Mouse (Mus musculus): ENCODE results near the gene Zfp672. TPM values are rescaled to one million over a fixed set of nuclear protein-coding genes. Genes with fewer than 3 reads are reported as not detected.

Zfp672 gene
- polyA plus RNA-seq, 1 experiment, result 43.7 TPM

DNA sequence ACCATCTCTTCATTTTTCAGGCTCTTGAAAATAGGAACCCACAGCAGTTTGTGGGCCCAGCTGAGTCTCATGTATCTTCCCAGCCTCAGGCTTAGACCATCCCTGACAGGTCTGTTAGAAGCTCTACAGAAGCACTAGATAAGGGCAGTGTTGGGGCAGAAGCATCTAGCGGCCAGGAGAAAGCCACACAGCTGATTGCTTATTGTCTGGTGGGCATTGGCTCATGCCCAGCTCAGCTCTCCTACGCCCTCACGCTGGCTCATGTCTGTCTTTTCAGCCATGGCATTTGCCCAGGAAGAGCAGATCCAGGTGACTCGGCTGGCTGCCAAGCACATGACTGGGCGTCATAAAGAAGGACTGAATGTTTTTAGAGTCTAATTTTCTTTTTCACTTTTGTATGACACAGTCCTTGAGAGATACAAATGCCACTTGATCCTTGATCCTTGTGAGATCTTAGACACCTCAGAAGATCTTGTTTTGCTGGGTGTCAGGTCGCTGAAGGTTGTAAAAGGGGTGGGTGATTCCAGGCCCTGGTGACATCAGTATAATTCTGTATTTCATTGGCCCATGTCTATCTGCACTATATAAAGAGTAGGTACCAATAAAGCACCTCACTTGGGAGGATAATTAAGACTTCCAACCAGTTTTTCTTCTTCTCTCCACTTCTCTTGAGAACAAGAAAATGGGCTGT is 27.9 kb upstream of the Zfp672 start:
- H3K36me3 ChIP-seq (ENCODE audit: control insufficient read depth, insufficient read depth, low read length), result no peaks in the 10 kb centered on the region
- no peak overlapping the region for H3K4me3 ChIP-seq (ENCODE audit: control insufficient read depth, low read depth, low read length)
- H3K4me1 ChIP-seq (ENCODE audit: control insufficient read depth, insufficient read depth, low read length), result no peaks in the 10 kb centered on the region
- no peak overlapping the region for H3K27ac ChIP-seq (ENCODE audit: control insufficient read depth, insufficient read depth, low read depth, low read length)
- TF ChIP-seq POLR2A (IDR thresholded peaks at IDR 0.05; ENCODE audit: control insufficient read depth, low read depth, low read length) (no peak), CTCF (IDR thresholded peaks at IDR 0.05; ENCODE audit: control insufficient read depth, insufficient read depth, insufficient replicate concordance, low read depth, low read length) (no peak)
- no peaks in the 10 kb centered on the region for H3K27me3 ChIP-seq (ENCODE audit: control insufficient read depth, insufficient read depth, low read length)

DNA sequence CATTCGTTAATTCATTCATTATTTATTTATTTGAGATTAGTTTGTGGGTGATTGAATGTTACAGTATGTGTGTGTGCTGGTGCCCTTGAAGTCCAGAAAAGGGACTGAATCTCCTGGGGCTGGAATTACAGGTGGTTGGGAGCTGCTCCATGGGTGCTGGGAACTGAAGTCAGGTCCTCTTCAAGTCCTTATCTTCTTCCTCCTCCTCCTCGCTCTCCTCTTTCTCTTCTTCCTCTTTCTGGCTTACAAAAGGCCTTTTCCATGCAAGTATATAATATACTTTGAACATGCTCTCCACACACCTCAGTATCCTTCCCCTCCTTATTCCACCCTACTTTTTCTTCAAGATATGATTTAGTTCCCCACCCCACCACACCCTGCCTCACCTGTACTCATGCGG is 26.9 kb upstream of the Zfp672 start:
- H3K36me3 ChIP-seq (ENCODE audit: control insufficient read depth, insufficient read depth, low read length), result no peaks in the 10 kb centered on the region
- TF ChIP-seq POLR2A (IDR thresholded peaks at IDR 0.05; ENCODE audit: control insufficient read depth, low read depth, low read length) (no peak), CTCF (IDR thresholded peaks at IDR 0.05; ENCODE audit: control insufficient read depth, insufficient read depth, insufficient replicate concordance, low read depth, low read length) (no peak)

GRCm38 (mm10) chr11:58354927-58355326 is 24.8 kb upstream of the Zfp672 start:
- no peaks in the 10 kb centered on the region for H3K36me3 ChIP-seq (ENCODE audit: control insufficient read depth, insufficient read depth, low read length)
- H3K4me3 ChIP-seq (ENCODE audit: control insufficient read depth, low read depth, low read length), result no peak overlapping the region
- H3K27ac ChIP-seq (ENCODE audit: control insufficient read depth, insufficient read depth, low read depth, low read length), result no peak overlapping the region
- H3K27me3 ChIP-seq (ENCODE audit: control insufficient read depth, insufficient read depth, low read length), result no peaks in the 10 kb centered on the region
- H3K4me1 ChIP-seq (ENCODE audit: control insufficient read depth, insufficient read depth, low read length), result no peaks in the 10 kb centered on the region
- TF ChIP-seq POLR2A (IDR thresholded peaks at IDR 0.05; ENCODE audit: control insufficient read depth, low read depth, low read length) (no peak), CTCF (IDR thresholded peaks at IDR 0.05; ENCODE audit: control insufficient read depth, insufficient read depth, insufficient replicate concordance, low read depth, low read length) (no peak)

More for the DNA sequence above, 26.9 kb upstream of the Zfp672 start:
- Histone ChIP-seq H3K4me1 (ENCODE audit: control insufficient read depth, insufficient read depth, low read length) (no peaks in the 10 kb centered on the region), H3K4me3 (ENCODE audit: control insufficient read depth, low read depth, low read length) (no peak overlapping the region), H3K27me3 (ENCODE audit: control insufficient read depth, insufficient read depth, low read length) (no peaks in the 10 kb centered on the region), H3K27ac (ENCODE audit: control insufficient read depth, insufficient read depth, low read depth, low read length) (no peak overlapping the region)

- Histone ChIP-seq H3K27me3 (ENCODE audit: control insufficient read depth, insufficient read depth, low read length) (no peaks in the 10 kb centered on the region), H3K36me3 (ENCODE audit: control insufficient read depth, insufficient read depth, low read length) (no peaks in the 10 kb centered on the region), H3K4me3 (ENCODE audit: control insufficient read depth, low read depth, low read length) (no peak overlapping the region), H3K4me1 (ENCODE audit: control insufficient read depth, insufficient read depth, low read length) (no peaks in the 10 kb centered on the region), H3K27ac (ENCODE audit: control insufficient read depth, insufficient read depth, low read depth, low read length) (no peak overlapping the region)
- TF ChIP-seq CTCF (IDR thresholded peaks at IDR 0.05; ENCODE audit: control insufficient read depth, insufficient read depth, insufficient replicate concordance, low read depth, low read length), result no peak
Observed at GRCm38 (mm10) chr11:58354476-58354875, 24.3 kb upstream of the Zfp672 start.

DNA sequence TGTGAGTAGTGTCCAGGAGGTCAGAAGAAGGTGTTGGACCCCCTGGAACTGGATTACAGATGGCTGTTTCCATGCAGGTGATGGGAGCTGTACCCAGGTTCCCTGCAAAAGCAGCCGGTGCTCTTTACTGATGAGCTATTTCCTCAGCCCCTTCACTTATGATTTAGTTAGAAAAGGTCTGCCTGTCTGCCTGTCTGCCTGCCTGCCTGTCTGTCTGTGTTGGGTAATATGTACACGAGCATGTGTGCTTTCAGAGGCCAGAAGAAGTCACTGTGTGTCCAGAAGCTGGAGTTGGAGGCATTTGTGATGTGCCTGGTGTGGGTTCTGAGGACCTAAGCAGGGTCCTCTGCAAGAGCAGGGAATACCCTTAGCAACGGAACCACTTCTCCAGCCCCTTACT is 23.6 kb upstream of the Zfp672 start:
- TF ChIP-seq POLR2A (IDR thresholded peaks at IDR 0.05; ENCODE audit: control insufficient read depth, low read depth, low read length) (no peak), CTCF (IDR thresholded peaks at IDR 0.05; ENCODE audit: control insufficient read depth, insufficient read depth, insufficient replicate concordance, low read depth, low read length) (no peak)
- no peak overlapping the region for H3K27ac ChIP-seq (ENCODE audit: control insufficient read depth, insufficient read depth, low read depth, low read length)

DNA sequence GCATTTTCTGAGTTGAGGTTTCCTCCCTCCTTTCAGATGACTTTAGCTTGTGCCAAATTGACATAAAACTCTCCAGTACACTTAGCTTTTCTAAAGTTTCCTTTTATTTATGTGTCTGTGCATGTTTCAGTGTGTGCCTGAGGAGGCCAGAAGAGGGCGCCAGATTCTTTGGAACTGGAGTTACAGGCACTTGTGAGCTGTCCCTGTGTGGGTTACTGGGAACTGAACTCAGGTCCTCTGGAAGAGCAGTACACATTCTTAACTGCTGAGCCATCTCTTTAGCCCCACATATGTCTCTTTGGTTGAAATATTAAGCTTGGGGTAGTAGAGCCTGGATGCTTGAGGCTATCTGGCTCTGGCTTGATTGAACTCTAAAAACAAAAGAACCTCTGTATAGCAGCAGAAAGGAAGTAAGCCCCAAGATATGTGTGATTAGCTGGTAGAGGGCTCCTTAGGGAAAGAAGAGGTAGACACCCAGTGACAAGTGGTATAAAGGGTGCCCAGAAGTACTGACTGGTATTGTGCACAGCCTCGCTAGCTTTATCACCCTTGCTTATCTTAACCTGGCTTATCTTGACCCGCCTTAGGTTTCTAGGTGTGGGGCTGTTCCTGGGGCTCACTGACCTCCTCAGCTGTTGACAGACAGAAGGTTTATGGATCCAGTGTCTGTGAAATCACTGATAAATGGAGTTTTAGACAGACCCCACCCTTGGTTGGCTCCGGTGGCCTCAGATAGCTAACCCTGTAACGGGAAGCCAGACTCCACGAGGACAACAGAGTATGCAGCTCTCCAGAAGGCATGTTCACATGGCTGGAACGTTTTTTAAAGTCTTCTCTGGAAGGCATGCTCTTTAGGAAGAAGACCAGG is 22.8 kb upstream of the Zfp672 start:
- Histone ChIP-seq H3K36me3 (ENCODE audit: control insufficient read depth, insufficient read depth, low read length) (no peaks in the 10 kb centered on the region), H3K4me3 (ENCODE audit: control insufficient read depth, low read depth, low read length) (no peak overlapping the region), H3K27ac (ENCODE audit: control insufficient read depth, insufficient read depth, low read depth, low read length) (no peak overlapping the region), H3K27me3 (ENCODE audit: control insufficient read depth, insufficient read depth, low read length) (no peaks in the 10 kb centered on the region), H3K4me1 (ENCODE audit: control insufficient read depth, insufficient read depth, low read length) (no peaks in the 10 kb centered on the region)
- no peak for TF ChIP-seq POLR2A (IDR thresholded peaks at IDR 0.05; ENCODE audit: control insufficient read depth, low read depth, low read length)
- peak; percentile 28; the same call in 1 of the 2 replicates for TF ChIP-seq CTCF (IDR thresholded peaks at IDR 0.05; ENCODE audit: control insufficient read depth, insufficient read depth, insufficient replicate concordance, low read depth, low read length)

More for the DNA sequence above, 23.6 kb upstream of the Zfp672 start:
- H3K4me1 ChIP-seq (ENCODE audit: control insufficient read depth, insufficient read depth, low read length), result no peaks in the 10 kb centered on the region
- no peaks in the 10 kb centered on the region for H3K36me3 ChIP-seq (ENCODE audit: control insufficient read depth, insufficient read depth, low read length)
- no peaks in the 10 kb centered on the region for H3K27me3 ChIP-seq (ENCODE audit: control insufficient read depth, insufficient read depth, low read length)
- H3K4me3 ChIP-seq (ENCODE audit: control insufficient read depth, low read depth, low read length), result no peak overlapping the region

DNA sequence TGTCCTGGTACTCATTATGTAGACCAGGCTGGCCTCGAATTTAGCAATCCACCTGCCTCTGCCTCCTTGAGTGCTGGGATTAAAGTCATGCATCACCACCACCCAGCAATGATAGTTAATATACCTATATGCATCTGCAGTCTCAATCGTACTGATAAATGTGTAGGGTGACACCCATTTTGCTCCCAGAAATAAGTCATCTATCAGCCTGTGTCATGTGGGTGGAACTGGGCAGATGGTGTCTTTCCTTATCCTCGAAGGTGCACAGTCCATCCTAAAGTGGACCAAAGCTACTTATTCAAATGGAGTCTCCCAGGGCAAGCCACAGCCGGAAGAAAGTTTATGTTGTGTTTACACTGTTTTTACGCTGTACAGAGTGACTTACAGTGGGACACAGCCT is 21.0 kb upstream of the Zfp672 start:
- no peaks in the 10 kb centered on the region for H3K36me3 ChIP-seq (ENCODE audit: control insufficient read depth, insufficient read depth, low read length)
- H3K4me3 ChIP-seq (ENCODE audit: control insufficient read depth, low read depth, low read length), result no peak overlapping the region
- no peaks in the 10 kb centered on the region for H3K27me3 ChIP-seq (ENCODE audit: control insufficient read depth, insufficient read depth, low read length)
- TF ChIP-seq CTCF (IDR thresholded peaks at IDR 0.05; ENCODE audit: control insufficient read depth, insufficient read depth, insufficient replicate concordance, low read depth, low read length) (no peak), POLR2A (IDR thresholded peaks at IDR 0.05; ENCODE audit: control insufficient read depth, low read depth, low read length) (no peak)
- H3K4me1 ChIP-seq (ENCODE audit: control insufficient read depth, insufficient read depth, low read length), result no peaks in the 10 kb centered on the region
- no peak overlapping the region for H3K27ac ChIP-seq (ENCODE audit: control insufficient read depth, insufficient read depth, low read depth, low read length)

Data from testis, adult 2 months (tissue).